ENCODE assay signal across 31 mouse cellular contexts in the genomic region with DNA sequence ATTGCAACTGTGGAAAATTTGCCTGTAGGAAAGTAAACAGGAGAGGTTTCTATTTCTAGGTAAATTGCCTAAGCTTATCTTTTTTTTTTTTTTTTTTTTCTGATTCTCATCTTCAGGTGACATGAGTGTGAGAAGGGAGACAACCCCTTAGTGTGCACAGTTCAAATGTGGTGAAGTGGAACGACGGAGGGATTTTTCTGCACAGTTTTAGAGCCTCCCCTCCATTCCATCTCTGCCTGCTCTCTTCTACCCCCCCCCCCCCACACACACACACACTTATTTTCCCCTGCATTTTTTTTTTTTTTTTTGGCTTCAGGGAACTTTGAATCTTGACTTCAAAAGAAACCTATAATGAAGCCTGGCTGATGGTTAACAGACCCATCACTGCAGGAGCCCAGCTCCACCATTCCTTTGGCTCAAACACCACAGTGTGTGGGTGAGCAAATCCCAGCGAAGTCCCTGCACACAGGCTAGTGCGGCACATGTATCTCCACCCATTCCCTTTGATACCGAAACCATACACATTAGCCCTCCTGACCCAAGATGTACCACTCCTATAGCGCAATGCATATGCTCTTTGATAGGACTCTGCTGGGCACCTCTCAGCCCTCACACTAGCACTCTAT. TPM values are rescaled to one million over a fixed set of nuclear protein-coding genes. Genes with fewer than 3 reads are reported as not detected.
DNase-seq lines count a peak whose midpoint lies in the region; ATAC-seq and TF ChIP-seq lines count a peak whose summit lies in the region.
"Had no signal": no experiment of that assay in that cellular context is flagged by ENCODE, and none has a peak within 500 bp of the region (broad histone marks: within the 10 kb centered on the region; RNA-seq: fewer than 3 reads in every experiment).

No protein-coding gene starts in this region.

- 0 out of 2 replicates have a peak, but pooled peaks have one; percentile 18 for ATAC-seq in intestine, embryonic 16.5 days
- ATAC-seq in intestine, postnatal 0 days, result no peak
- ATAC-seq in kidney, postnatal 0 days (replicated peaks; ENCODE audit: low FRiP score, low read depth), result 0 out of 2 replicates have a peak, but pooled peaks have one; percentile 54
- ATAC-seq in embryonic facial prominence, embryonic 14.5 days (ENCODE audit: low read depth), result peak; percentile 57; the same call in 1 of the 2 replicates
- ATAC-seq in limb, embryonic 13.5 days (ENCODE audit: low FRiP score, low read depth), result peak; percentile 64; the same call in 1 of the 2 replicates
- ATAC-seq in activated CD4-positive, CD25-positive, alpha-beta regulatory T cell, adult 4 months, result no peak
- ATAC-seq: forebrain, embryonic 15.5 days; Patski had no signal

- no peaks in the 10 kb centered on the region for H3K36me3 ChIP-seq in intestine, embryonic 16.5 days (ENCODE audit: control insufficient read depth, insufficient read depth, low read length)
- no peaks in the 10 kb centered on the region for H3K36me3 ChIP-seq in intestine, postnatal 0 days (ENCODE audit: control insufficient read depth, insufficient read depth)
- H3K36me3 ChIP-seq in kidney, postnatal 0 days (ENCODE audit: insufficient read depth, low read length), result no peaks in the 10 kb centered on the region
- no peaks in the 10 kb centered on the region for H3K36me3 ChIP-seq in embryonic facial prominence, embryonic 14.5 days (ENCODE audit: control insufficient read depth, insufficient read depth, low read length)
- H3K36me3 ChIP-seq in limb, embryonic 13.5 days, result no peaks in the 10 kb centered on the region
- H3K36me3 ChIP-seq: forebrain, embryonic 10.5 days; forebrain, embryonic 15.5 days; hindbrain, embryonic 13.5 days had no signal

- no peak overlapping the region for H3K4me3 ChIP-seq in intestine, embryonic 16.5 days (ENCODE audit: low read length)
- no peak overlapping the region for H3K4me3 ChIP-seq in intestine, postnatal 0 days (ENCODE audit: low read depth, low read length)
- H3K4me3 ChIP-seq in kidney, postnatal 0 days (replicated peaks; ENCODE audit: low read depth, low read length), result no peak overlapping the region
- H3K4me3 ChIP-seq in embryonic facial prominence, embryonic 14.5 days (ENCODE audit: low read depth, low read length), result no peak overlapping the region
- H3K4me3 ChIP-seq in limb, embryonic 13.5 days, result no peak overlapping the region
- H3K4me3 ChIP-seq: forebrain, embryonic 10.5 days; forebrain, embryonic 15.5 days; hindbrain, embryonic 13.5 days; left cerebral cortex, adult 2 months had no signal

- H3K27ac ChIP-seq in intestine, embryonic 16.5 days (ENCODE audit: low read length), result no peak overlapping the region
- H3K27ac ChIP-seq in intestine, postnatal 0 days (ENCODE audit: low read depth, low read length), result no peak overlapping the region
- no peak overlapping the region for H3K27ac ChIP-seq in kidney, postnatal 0 days
- no peak overlapping the region for H3K27ac ChIP-seq in embryonic facial prominence, embryonic 14.5 days (replicated peaks; ENCODE audit: low read depth, low read length)
- H3K27ac ChIP-seq in limb, embryonic 13.5 days, result peak overlapping the region; percentile 40; the same call in 1 of the 2 replicates
- H3K27ac ChIP-seq: forebrain, embryonic 10.5 days; forebrain, embryonic 15.5 days; hindbrain, embryonic 13.5 days; left cerebral cortex, adult 2 months had no signal

- H3K9ac ChIP-seq in intestine, embryonic 16.5 days (ENCODE audit: low read depth, low read length), result no peak overlapping the region
- H3K9ac ChIP-seq in intestine, postnatal 0 days (ENCODE audit: low read depth, low read length), result no peak overlapping the region
- no peak overlapping the region for H3K9ac ChIP-seq in kidney, postnatal 0 days (ENCODE audit: low read depth, low read length)
- H3K9ac ChIP-seq in embryonic facial prominence, embryonic 14.5 days (ENCODE audit: low read depth, low read length), result no peak overlapping the region
- H3K9ac ChIP-seq in limb, embryonic 13.5 days, result no peak overlapping the region
- H3K9ac ChIP-seq: forebrain, embryonic 15.5 days; hindbrain, embryonic 13.5 days had no signal

- WGBS in intestine, embryonic 16.5 days, result 56% methylated on average over 6 of the region's 6 CpGs
- 60% methylated on average over 6 of the region's 6 CpGs for WGBS in intestine, postnatal 0 days
- WGBS in kidney, postnatal 0 days, result 50% methylated on average over 6 of the region's 6 CpGs
- 50% methylated on average over 6 of the region's 6 CpGs for WGBS in embryonic facial prominence, embryonic 14.5 days
- 26% methylated on average over 6 of the region's 6 CpGs for WGBS in limb, embryonic 13.5 days

- no peaks in the 10 kb centered on the region for H3K27me3 ChIP-seq in intestine, embryonic 16.5 days (replicated peaks; ENCODE audit: control insufficient read depth, insufficient read depth, low read length)
- no peaks in the 10 kb centered on the region for H3K27me3 ChIP-seq in intestine, postnatal 0 days (replicated peaks; ENCODE audit: control insufficient read depth, insufficient read depth, low read length)
- no peaks in the 10 kb centered on the region for H3K27me3 ChIP-seq in kidney, postnatal 0 days (ENCODE audit: insufficient read depth, low read length)
- no peaks in the 10 kb centered on the region for H3K27me3 ChIP-seq in embryonic facial prominence, embryonic 14.5 days (replicated peaks; ENCODE audit: control insufficient read depth, insufficient read depth, low read length)
- no peaks in the 10 kb centered on the region for H3K27me3 ChIP-seq in limb, embryonic 13.5 days
- H3K27me3 ChIP-seq: forebrain, embryonic 15.5 days; hindbrain, embryonic 13.5 days had no signal

- H3K9me3 ChIP-seq in intestine, embryonic 16.5 days (ENCODE audit: control insufficient read depth, low read length), result no peaks in the 10 kb centered on the region
- no peaks in the 10 kb centered on the region for H3K9me3 ChIP-seq in intestine, postnatal 0 days (ENCODE audit: control insufficient read depth)
- H3K9me3 ChIP-seq in kidney, postnatal 0 days (replicated peaks; ENCODE audit: low read length), result no peaks in the 10 kb centered on the region
- no peaks in the 10 kb centered on the region for H3K9me3 ChIP-seq in embryonic facial prominence, embryonic 14.5 days (ENCODE audit: control insufficient read depth, low read length)
- H3K9me3 ChIP-seq in limb, embryonic 13.5 days, result no peaks in the 10 kb centered on the region
- H3K9me3 ChIP-seq: forebrain, embryonic 10.5 days; forebrain, embryonic 15.5 days; hindbrain, embryonic 13.5 days had no signal

- H3K4me1 ChIP-seq in intestine, embryonic 16.5 days (ENCODE audit: control insufficient read depth, insufficient read depth, low read length), result no peaks in the 10 kb centered on the region
- no peaks in the 10 kb centered on the region for H3K4me1 ChIP-seq in intestine, postnatal 0 days (replicated peaks; ENCODE audit: control insufficient read depth, insufficient read depth, low read length)
- no peaks in the 10 kb centered on the region for H3K4me1 ChIP-seq in kidney, postnatal 0 days (replicated peaks; ENCODE audit: insufficient read depth, low read length)
- no peaks in the 10 kb centered on the region for H3K4me1 ChIP-seq in embryonic facial prominence, embryonic 14.5 days (ENCODE audit: control insufficient read depth, insufficient read depth, low read length)
- H3K4me1 ChIP-seq in limb, embryonic 13.5 days, result peaks cover 9% of the 10 kb centered on the region
- H3K4me1 ChIP-seq: forebrain, embryonic 10.5 days; forebrain, embryonic 15.5 days; hindbrain, embryonic 13.5 days had no signal

- H3K4me2 ChIP-seq in intestine, embryonic 16.5 days (ENCODE audit: low read depth, low read length), result no peak overlapping the region
- no peak overlapping the region for H3K4me2 ChIP-seq in intestine, postnatal 0 days (replicated peaks; ENCODE audit: low read depth)
- no peak overlapping the region for H3K4me2 ChIP-seq in kidney, postnatal 0 days (ENCODE audit: low read length)
- H3K4me2 ChIP-seq in embryonic facial prominence, embryonic 14.5 days (ENCODE audit: low read depth, low read length), result no peak overlapping the region
- H3K4me2 ChIP-seq in limb, embryonic 13.5 days (replicated peaks), result no peak overlapping the region
- H3K4me2 ChIP-seq: forebrain, embryonic 15.5 days; heart, embryonic 11.5 days; hindbrain, embryonic 13.5 days; liver, embryonic 11.5 days had no signal

- no peak for DNase-seq in kidney, postnatal 0 days (ENCODE audit: low spot score)
- DNase-seq in kidney, postnatal 14 days, result no peak
- DNase-seq in embryonic facial prominence, embryonic 14.5 days (ENCODE audit: low spot score), result no peak
- no peak for DNase-seq in gastrocnemius, adult 8-10 months (ENCODE audit: low spot score in 2 of 2)
- DNase-seq: adrenal gland, postnatal 14 days; cerebellum, adult 11 months; cerebellum, adult 9-10 months; cerebellum, postnatal 36 days; gastrocnemius, postnatal 36 days; heart, adult 18-20 months; heart, postnatal 4 days; kidney, adult 18-20 months; midbrain, embryonic 14.5 days; retina, postnatal 1 day; right cerebral cortex, postnatal 14 days; thymus, adult 18-20 months; thymus, postnatal 25 days had no signal

- TF ChIP-seq CTCF in intestine, postnatal 0 days (IDR thresholded peaks at IDR 0.05; ENCODE audit: low read depth), result no peak
- TF ChIP-seq CTCF in kidney, postnatal 0 days (IDR thresholded peaks at IDR 0.05; ENCODE audit: low read depth), result no peak

RNA-seq across cellular contexts. Expression of a gene that starts 49.0 kb away (rescaled TPM):
- 0.05 TPM in 2 replicates for polyA plus RNA-seq in intestine, embryonic 16.5 days (2015; fragmentation: Nextera tagmentation; extraction: Ambion mirVana)
- 0.33 TPM in 2 replicates for polyA plus RNA-seq in intestine, postnatal 0 days (2015; fragmentation: Nextera tagmentation; extraction: Ambion mirVana)
- polyA plus RNA-seq in kidney, postnatal 0 days (2015; fragmentation: Nextera tagmentation; extraction: Ambion mirVana), result 2.1 and 2.4 TPM in 2 replicates
- polyA plus RNA-seq in embryonic facial prominence, embryonic 14.5 days (2014; fragmentation: Nextera tagmentation; extraction: Ambion mirVana), result 5.6 and 6.7 TPM in 2 replicates
- 1.2 and 1.5 TPM in 2 replicates for polyA plus RNA-seq in limb, embryonic 13.5 days (2015; fragmentation: Nextera tagmentation; extraction: Ambion mirVana)
- total RNA-seq in gastrocnemius, adult 8-10 months (2022), result under 1 TPM in 2 of 4 experiments, not detected in 2; 0.02 to 0.48 TPM
- under 1 TPM in 1 of 2 experiments, not detected in 1; 0.05 TPM for polyA plus RNA-seq in activated CD4-positive, CD25-positive, alpha-beta regulatory T cell, adult 4 months (2017; shearing (Covaris generic))
- total RNA-seq: megakaryocyte-erythroid progenitor cell, adult 5-6 weeks; MEL; monocyte, adult 5-6 weeks had no signal

Comparison
In these comparisons a context has a peak if more than half of its experiments do, and no peak if none do; other contexts are left out.
1. ATAC-seq: peak in intestine, embryonic 16.5 days (single experiment), kidney, postnatal 0 days (single experiment), embryonic facial prominence, embryonic 14.5 days (single experiment) and limb, embryonic 13.5 days (single experiment); none in intestine, postnatal 0 days (single experiment) and activated CD4-positive, CD25-positive, alpha-beta regulatory T cell, adult 4 months (single experiment).